Mouse (Mus musculus) urinary bladder, adult 2 months (tissue): ENCODE data around the gene Gan. TPM values are rescaled to one million over a fixed set of nuclear protein-coding genes. Genes with fewer than 3 reads are reported as not detected.

Experiments used
- DNase-seq: peaks from one replicate; pipeline ENCODE4 v3.0.0; 2022; ENCODE audit warnings: low spot score
- polyA plus RNA-seq: library from polyadenylated mRNA; depleted of rRNA; stranded (reverse); fragments of >200 nt; gene quantifications from 2 replicates; pipeline ENCODE4 v1.2.3, GENCODE M21; 2012; rRNA removed

Gene Gan
- polyA plus RNA-seq: 8.2 and 9.5 TPM in 2 replicates

DNA sequence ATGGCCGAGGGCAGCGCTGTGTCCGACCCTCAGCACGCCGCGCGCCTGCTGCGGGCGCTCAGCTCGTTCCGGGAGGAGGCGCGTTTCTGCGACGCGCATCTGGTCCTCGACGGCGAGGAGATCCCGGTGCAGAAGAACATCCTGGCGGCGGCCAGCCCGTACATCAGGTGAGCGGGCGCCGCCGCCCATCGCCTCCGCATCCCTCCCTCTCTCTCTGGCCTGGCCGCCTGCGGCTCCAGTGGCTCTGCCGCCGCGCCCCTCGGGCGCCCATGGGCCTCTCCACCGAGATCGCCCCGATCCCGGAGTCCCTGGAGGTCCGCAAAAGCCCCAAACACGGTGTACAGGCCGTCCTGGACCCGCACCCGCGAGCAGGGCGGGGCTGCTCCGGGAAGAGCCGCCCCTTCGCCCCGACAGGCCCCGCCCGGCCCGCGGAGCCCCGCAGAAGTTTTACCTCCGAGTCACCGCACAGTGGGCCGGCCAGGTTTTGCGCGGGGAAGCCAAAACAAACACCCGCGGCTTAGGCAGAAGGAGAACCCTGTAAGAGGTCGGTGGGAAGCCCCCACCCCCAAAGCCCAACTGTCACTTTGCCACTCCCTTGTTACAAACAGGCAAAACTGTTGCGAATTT is at the start of gene Gan:
Gan (plus strand) TSS at position 1 of the 627 bp plus-strand sequence.
- peak; percentile 58 for DNase-seq

DNA sequence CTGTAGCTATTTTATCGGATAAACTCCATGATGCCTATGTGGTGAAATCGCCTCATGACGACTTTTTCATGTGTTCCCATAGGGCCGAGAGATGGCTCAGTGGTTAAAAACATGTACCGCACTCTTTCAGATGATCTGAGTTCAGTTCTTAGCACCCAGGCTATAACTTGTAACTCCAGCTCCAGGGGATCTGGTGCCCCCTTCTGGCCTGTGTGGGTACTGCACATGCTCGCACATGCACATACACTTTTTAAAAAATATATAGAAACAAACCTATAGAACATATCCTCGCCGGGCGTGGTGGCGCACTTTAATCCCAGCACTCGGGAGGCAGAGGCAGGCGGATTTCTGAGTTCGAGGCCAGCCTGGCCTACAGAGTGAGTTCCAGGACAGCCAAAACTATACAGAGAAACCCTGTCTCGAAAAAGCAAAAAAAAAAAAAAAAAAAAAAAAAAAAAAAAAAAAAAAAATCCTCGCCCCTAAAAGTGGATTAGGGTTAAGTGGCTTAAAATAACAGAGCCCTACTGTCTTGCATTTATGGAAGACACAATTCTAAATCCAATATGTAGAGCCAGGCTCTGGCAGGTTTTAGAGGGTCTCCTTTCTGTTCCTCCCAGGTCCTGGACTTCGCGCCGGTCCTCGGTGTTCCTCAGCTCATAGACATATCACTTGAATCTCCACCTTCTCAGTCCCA is 48.8 kb upstream of the Gan start:
- no peak for DNase-seq

DNA sequence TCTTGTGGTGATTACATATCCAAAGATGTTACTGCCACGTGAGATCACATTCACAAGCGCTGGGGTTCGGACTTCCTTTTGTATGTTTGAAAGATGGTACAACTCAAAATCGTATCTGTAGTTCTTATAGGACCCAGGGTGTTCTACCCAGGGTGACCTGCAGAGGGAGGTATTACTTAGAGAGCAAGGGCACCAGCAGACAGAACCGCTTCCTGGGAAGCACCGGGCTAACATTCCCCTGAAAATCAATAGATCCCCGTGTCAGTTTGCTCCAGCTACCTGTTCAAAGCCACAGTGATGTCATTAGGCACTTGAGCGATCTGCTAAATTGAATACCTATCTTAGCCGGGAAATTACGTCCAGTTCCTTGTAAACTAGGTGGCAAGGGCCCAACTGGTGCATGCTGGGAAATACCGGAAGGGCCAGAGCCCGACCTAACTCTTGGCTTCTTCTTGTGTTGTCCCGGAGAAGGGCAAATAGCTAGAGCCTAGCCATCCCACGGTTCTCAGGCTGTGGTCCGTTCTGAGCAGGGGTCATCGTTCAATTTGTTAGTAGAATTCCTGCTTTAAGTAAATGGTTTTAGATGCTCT is 48.0 kb upstream of the Gan start:
- DNase-seq: peak; percentile 42

DNA sequence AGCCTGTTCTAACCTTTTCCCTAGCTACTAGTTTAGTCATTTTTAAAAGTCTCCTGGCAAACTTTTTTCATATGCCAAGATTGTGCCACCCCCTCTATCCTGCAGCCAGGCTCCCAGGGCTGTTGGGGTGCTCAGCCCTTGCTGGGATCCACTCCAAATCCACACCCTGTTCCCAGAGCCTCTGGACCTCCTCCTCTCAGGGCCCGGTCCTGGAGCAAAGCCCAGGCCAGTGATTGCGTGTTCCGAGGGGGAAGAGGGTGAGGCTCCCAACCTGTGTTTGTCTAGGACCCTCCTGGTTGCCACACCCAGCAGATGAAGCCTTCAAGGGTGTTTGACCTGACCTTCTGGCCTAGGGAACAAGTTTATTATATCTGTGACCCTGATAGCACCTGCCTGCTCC is 46.3 kb upstream of the Gan start:
- DNase-seq: no peak

DNA sequence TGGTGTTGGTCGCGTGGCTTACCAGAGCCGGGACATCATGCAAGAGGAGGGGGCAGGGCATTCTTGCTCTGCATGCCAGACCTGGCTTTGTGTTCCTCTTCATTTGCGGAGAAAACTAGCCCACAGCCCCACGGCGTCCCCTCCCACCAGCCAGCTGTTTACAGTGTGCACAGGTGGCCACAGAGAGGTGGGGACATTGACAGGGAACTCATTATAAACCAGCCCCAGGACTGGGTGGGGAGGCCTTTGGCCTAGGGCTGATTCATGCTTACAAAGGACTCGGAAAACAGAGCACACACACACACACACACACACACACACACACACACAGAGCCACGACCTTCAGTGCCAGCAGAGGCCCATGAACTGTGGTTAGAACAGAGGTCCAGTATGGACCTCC is 45.7 kb upstream of the Gan start:
- DNase-seq: peak; percentile 34

DNA sequence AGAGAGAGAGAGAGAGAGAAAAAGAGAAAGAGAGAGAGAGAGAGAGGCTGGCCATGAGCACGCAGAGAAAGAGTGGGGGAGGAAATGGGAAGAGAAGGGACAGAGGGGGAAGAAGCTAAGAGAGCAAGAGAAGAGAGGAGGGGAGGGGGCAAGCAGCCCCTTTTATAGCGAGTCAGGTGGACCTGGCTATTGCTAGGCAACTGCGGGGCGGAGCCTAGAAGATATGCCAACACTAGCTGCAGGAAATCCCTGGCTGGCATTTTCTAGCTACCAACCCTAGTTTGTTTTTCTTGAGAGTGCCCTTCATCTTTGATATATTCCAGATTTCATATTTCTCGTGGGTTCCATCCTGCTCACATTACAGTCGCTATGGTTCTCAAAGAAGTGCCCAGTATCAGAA is 42.8 kb upstream of the Gan start:
- no peak for DNase-seq

DNA sequence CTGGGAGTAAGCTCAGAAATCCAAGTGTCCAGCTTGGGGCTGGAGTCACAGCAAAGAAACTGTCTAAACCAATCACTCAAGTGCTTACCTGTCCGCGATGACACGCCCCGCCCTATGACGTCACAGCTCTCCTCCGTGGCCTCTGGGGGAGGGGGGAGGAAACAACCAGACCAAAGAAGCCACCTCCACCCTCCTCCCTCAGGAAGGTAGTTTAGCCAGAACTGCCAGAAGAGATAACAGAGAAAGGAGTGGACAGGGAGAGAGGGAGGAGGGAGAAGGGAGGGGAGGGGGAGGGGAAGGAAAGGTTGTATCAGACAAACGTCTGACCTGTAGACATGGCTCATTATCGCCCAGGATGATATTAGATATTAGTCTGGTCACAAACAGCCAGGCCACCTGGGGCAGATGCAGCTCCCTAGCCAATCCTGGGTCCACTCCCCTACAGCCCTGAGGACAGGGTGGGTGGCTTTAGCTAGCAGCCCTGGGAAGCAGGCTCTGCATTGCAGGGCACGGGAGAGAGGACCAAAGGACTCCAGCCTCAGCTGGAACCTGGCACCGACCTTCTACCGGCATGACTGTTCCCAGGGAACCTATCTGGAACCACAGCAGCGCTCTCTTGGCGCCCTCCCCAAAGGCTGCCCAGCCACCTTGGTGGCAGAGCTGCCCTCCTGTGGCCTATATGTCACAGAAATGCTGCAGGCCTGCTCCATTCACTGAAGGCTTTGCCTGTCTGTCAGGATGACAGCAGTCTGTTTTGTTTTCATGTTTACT is 42.1 kb upstream of the Gan start:
- peak; percentile 36 for DNase-seq

DNA sequence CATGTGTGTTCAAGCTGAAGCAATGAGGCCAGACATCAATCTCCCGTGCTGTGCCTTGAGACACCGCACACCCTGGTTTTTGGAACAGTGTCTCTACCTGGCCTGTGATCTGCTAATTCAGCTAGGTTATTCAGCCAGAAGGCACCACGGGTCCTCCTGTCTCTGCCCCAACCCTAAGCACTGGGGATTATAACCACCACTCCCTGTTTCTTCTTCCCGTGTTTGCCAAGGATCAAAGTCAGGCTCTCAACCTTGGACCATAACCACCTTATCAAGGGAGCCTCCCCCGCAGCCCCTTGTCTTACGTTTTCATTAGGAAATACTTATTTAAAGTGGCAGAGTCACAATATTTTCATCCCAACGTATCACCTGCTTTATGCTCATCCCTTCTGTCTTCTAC is 41.4 kb upstream of the Gan start:
- no peak for DNase-seq

DNA sequence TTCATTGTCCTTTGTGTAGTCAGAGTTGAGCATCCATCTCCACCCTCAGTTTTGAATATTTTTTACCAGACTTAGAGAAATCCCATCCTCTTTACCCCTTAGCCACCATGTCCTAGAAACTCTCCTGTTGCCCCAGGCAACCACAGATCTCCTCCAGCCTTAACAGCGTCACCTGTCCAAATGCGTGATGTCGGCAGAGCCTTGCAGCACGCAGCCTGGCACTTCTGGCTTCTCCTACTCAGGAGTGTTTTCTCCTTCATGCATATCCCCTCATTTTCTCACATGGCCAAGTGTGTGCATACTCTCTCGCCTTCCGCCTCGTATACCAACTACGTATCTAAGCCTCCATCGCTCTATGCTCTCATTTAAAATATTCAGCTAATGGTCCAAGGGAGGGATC is 39.5 kb upstream of the Gan start:
- DNase-seq: no peak

DNA sequence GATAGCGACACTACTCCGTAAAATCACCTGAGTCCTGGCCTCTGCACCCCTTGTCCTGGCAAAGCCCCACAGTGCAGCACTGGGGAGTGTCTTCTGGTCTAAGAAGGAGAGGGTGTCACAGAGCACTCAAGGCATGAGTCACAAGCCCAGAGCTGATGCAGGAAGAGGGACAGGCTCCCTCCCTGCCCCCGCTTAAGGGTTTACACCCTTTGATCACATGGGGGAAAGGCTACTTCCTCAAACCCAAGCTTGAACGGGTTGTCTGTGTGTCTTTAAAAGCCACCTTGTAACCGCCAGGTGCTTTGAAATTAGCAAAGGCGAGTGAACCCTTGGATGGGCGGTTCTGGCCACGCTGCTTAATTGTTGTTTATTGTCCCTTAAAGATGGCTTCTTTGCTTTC is 36.7 kb upstream of the Gan start:
- DNase-seq: no peak

DNA sequence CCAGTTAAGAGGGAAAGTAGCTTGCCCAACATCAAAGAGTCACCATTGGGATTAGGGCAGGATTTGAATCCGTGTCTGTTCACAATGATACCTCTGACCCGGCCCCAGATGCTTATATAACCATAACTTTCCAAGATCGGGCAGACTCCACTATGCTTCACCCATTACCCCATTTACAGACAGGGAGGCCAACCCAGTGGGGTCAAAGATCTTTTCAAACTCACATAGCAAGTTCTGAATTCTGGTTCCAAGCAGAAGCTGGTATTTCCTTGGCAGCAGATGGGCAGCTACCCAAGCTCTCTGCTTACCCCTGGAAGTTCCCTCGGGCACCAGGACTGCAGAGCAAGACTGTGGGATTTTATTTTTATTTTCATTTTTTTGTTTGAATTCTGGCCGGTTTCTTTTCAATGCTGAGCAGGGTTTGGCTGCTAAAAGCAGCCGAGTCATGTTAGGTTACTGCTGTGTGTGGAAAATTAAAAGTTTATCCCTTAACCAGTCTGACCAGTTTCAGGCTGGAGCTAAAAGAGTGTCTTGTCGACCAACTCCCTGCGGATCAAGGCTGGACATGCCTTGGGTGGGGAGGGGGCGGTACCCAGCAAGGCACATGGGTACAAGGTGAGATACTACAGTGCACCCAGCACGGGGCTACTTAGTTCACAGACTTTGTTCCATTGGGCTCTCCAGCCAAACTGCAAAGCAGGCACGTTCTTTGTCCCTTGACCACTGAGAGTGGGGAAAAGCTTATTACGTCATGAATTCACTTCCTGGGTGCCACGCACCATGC is 33.9 kb upstream of the Gan start:
- DNase-seq: peak; percentile 40

DNA sequence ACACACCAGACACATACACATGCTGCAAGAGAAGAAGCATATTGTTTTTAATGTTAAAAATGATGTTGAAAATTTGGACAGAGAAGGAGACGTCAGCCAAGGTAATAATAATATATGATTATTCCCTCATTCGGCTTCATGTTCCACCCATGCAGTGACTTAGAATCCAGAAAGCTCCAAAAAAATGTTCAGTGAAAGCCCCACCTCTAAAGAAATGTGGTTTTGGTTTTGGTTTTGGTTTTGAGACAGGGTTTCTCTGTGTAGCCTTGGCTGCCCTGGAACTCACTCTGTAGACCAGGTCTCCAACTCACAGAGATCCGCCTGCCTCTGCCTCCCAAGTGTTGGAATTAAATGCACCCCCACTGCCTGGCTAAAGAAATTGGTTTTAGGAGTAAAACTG is 32.1 kb upstream of the Gan start:
- no peak for DNase-seq

DNA sequence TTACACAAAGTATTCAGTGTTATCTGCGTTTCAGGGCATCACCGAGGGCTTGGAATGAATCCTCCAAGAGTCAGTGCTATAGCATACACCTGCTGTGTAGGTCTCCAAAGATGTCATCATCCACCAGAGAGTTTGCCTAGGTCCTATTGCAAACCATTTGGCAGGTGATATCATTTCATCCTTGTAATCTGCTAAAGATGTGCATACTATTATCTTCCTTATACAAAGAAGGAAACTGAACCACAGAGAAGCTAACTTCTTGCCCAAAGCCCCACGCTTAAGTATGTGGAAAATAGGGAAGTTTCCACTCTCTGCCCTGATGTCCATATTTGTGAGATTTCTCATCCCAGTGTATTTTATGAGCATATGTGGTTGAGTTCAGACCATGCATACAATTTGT is 31.5 kb upstream of the Gan start:
- no peak for DNase-seq

DNA sequence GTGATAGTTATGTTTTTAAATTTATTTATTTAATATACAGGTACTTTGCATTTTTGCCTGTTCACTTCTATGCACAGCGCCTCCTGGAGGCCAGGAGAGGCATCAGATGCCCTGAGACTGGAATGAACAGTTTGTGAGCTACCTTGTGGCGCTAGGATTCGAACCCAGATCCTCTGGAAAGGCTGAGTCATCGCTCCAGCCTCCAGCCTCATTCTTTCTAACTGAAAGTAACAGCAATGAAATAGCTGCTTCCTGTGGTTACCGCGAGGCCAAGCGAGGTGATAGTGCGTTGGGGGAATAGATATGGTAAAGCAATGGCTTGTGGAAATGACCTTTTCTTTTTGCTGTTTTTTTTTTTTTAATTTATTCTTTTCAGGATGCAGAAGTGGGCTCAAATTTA is 30.9 kb upstream of the Gan start:
- no peak for DNase-seq

DNA sequence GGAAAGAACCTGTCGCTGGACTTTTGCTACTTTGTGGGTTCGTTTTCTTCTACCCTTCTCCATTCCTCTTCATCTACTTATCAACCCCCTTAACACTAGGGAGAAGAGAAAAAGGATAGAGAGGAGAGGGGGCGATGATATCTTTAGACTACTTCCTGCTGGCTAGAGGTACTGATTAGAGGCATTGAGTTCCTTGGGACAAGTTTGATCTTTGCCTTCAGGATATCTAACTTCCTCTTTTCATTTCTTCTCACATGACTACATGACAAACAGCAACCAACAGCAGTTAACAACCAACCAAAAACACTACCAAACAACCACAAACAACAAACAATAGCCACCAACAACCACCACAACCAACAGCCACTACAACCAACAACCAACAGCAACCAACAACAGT is 24.2 kb upstream of the Gan start:
- no peak for DNase-seq

DNA sequence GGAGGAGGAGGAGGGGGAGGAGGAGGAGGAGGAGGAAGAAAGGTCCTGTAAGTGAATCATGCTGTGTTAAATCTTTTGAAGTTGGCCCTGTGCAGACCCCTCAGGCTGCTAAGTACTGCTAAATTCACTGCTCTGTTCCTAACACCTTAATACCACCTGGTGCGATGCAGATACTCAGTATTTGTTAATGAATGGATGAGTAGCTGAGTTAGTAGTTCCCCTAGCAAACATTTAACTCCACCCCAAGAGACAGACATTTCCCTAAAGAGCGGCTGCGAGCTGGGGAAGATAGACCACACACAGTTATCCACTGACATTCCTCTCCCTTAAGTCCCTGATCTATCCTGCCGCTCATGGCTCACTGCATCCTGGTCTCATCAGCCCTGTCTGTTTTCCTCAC is 21.6 kb upstream of the Gan start:
- DNase-seq: no peak

DNA sequence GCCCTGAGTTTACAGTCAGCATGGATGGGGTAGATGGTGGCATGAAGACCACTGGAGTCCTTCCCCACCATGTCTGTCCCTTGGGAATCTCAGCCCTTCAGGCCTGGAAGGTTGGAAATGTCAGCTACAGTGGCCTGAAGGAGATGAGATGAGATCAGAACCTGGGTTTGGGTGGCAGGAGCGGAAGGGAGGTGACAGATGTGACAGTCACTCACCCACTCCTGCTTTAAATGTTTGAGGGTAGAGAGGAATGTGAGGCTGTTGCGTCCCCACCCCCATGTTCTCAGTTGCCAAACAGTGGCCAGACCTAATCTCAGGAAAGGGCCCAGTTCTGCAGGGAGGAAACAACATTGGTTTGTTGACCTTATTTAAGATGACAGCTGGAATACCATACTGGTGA is 21.2 kb upstream of the Gan start:
- DNase-seq: no peak

DNA sequence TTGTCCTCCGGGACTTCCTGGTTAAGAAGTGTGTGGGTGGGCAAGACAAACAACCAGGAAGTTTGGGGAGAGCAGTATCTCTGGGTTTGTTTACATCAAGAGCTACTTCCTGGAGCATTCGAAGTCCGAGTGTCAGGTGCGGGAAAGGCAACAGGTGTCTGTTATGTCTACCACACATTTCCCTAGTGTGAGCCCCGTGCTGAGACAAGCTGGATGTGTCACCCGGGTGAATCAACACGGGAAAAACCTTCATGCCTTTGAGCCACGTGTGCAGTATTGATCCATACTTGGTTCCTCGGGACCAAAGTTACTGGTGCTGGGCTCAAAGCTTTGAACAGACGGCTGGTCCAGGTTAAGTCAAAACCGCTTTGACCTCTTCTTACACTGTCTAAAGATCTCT is 20.6 kb upstream of the Gan start:
- DNase-seq: no peak

DNA sequence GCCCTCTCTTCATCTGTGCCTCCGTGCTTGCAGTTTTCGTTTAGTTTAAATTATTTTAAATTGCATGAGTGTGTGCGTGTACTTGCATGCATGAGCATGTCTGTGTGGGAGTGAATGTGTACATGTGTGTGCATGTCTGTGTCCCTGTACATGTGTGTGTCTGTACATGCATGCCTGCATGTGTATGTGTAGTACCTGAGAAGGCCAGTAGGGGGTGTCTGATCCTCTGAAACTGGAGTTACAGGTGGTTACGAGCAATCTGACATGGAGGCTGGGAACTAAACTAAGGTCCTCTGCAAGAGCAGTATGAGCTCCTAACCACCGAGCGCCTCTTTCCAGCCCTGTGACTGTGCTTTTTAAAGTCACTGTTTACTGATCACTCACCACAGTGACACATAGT is 9.4 kb upstream of the Gan start:
- DNase-seq: no peak

DNA sequence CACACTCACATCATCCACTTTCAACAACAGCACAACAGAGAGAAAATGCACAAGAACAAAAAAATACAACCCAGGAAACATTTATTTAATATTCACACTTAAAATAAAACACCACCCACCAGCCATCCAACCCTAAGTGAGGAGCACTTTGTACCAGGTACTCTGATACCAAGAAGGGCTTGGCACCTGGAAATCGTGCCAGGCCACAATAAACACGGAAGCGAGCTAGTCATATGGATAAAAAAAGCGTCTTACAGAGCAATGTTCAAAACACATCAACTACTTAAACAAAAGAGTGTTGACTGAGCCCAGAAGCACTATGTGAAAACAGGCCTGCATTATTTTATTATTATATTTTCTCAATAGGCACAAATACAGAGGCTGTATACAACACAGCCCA is 1.8 kb upstream of the Gan start:
- DNase-seq: no peak

DNA sequence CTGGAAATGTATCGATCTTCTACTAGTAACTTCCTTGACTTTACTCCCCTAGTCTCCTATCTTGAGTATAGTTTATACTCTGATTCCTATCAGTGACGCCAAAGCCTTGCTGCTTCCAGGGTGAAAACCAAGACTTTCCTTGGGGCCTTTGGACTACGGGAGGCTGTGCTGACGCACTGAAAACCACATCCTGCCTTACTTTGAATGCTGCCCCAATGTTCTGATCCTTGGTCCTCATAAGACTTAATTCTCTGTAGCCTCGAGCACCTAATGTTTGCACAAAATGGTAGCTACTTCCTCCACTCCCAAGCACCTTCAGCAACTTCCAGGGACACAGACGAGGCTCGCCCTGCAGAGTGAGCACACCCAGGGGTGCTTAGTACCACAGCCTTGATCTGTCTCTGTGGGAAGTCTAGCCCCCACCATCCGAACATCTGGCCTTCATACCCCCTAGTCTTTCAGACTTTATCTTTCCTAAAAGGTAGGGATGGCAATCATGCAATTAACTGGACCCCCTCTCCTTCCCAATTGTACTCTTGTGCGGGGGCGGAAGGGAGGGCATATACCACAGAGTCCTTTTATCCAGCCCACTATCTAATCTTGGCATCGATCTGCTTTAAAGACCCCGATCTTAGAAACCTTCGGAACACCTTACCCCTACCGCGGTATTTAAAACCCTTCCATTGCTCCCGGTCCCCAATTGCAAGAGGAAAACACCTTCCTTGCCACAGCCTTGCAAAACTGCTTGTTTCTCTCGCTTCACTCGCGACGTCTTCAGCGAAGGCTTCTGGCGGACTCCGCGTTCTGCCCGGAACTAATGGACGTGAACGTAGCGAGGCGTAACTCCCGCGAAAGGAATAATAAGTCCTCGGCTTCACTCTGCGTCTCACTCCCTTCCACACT is 818 bp upstream of the Gan start:
- DNase-seq: no peak
